Mouse (Mus musculus) ES-Bruce4 (cell line): Measurements from ENCODE around the gene Mesp2.

Source experiments
- CTCF ChIP-seq: IDR thresholded peaks from one replicate; pipeline ENCODE4 v1.8.1; 2011; ENCODE audit warnings: low read depth, low read length
- EP300 ChIP-seq: IDR thresholded peaks from 2 replicates; pipeline ENCODE4 v1.6.1; 2011; ENCODE audit warnings: low read depth, low read length; ENCODE audit not compliant: insufficient read depth
- POLR2A ChIP-seq: IDR thresholded peaks from one replicate; pipeline ENCODE4 v1.8.1; 2011; ENCODE audit warnings: low read length; ENCODE audit not compliant: insufficient read depth

DNA sequence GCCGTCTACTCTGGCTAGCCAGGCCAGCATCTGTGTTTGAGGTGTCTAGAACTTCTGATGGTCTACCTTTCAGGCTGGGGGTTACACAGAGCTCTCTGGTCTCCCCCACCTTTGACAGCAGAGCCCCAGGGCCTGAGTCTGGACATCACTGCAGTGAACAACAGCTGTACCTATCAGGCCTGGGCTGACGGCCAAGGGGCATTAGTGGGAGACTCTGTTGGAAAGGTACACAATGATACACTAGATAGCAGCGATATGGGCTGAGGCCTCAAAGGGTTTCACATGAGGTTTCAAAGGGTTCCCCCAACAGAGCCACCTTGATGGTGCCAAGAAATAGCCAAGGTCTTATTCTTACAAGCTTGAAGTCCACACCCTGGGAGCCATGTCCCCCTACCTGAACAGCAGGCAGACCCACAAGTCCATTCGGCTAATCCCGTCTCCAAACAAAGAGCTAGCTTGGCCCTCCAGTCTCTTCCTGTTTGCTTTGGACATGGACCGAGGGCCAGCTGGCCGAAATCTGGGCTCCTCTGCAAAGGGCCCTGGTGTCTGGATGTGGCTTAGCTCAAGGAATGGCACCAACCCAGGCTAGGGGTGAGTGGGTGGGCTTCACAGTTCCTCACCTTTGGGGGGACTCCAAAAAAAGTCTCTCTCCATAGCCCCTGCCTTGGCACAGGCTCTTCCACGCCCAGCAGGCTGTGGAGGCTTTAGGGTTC is 33.7 kb downstream of the Mesp2 start:
- TF ChIP-seq POLR2A (no peak), CTCF (no peak), EP300 (no peak)
